In the genomic region with DNA sequence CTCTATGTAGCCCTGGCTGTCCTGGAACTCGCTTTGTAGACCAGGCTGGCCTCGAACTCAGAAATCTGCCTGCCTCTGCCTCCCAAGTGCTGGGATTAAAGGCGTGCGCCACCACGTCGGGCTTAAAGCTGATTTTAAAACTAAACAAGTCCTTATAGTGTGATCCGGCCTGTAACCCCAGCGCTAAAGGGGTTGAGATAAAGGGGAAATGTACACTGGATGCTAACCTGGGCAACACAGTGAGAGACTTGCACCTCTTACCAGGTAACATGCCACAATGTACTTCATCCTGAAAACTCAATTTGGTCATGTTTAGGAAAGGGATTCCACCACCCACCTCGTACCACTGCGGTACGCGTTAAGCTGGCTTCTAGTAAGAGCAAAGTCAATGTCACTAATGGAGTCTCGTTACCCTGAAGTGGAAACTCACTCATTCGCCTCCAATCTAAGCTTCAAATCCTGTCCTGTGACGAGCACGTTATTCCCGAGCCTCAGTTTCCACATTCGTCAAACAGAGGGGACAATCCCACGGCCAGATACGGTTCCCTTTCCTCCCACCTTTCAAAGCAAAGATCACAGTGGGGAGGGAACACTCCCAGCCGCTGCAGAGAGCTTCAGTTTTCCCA, we compare ENCODE assay signal across 8 mouse cellular contexts. TPM values are rescaled to one million over a fixed set of nuclear protein-coding genes. Genes with fewer than 3 reads are reported as not detected.
DNase-seq lines count a peak whose midpoint lies in the region; ATAC-seq and TF ChIP-seq lines count a peak whose summit lies in the region.

No protein-coding gene starts in this region.

- no peaks in the 10 kb centered on the region for H3K9me3 ChIP-seq in hindbrain, embryonic 12.5 days (replicated peaks)
- H3K9me3 ChIP-seq in midbrain, embryonic 15.5 days: no peaks in the 10 kb centered on the region

- DNase-seq in layer of hippocampus, adult 2 months (ENCODE audit: low spot score in 2 of 2): no peak
- DNase-seq in layer of hippocampus, adult 18-20 months (ENCODE audit: low spot score in 2 of 2): no peak
- no peak for DNase-seq in right cerebral cortex, postnatal 4 days
- no peak for DNase-seq in right cerebral cortex, postnatal 14 days
- DNase-seq in embryo, embryonic 10 days (ENCODE audit: low spot score): no peak

- peak overlapping the region; percentile 78 for H3K4me3 ChIP-seq in layer of hippocampus, adult 2 months
- H3K4me3 ChIP-seq in brown adipose tissue, adult 24 weeks (ENCODE audit: insufficient read depth, low read depth, low read length): peak overlapping the region; percentile 82
- H3K4me3 ChIP-seq in hindbrain, embryonic 12.5 days: peak overlapping the region; percentile 92
- H3K4me3 ChIP-seq in midbrain, embryonic 15.5 days: peak overlapping the region; percentile 58

- peak overlapping the region; percentile 85 for H3K4me2 ChIP-seq in hindbrain, embryonic 12.5 days (replicated peaks)
- H3K4me2 ChIP-seq in midbrain, embryonic 15.5 days: peak overlapping the region; percentile 69

- H3K4me1 ChIP-seq in brown adipose tissue, adult 24 weeks (ENCODE audit: control insufficient read depth, insufficient read depth, insufficient read length, low read length): peaks cover 29% of the 10 kb centered on the region
- peaks cover 46% of the 10 kb centered on the region for H3K4me1 ChIP-seq in hindbrain, embryonic 12.5 days
- peaks cover 52% of the 10 kb centered on the region for H3K4me1 ChIP-seq in midbrain, embryonic 15.5 days

- no peak for TF ChIP-seq CTCF in layer of hippocampus, adult 2 months (conservative IDR thresholded peaks at IDR 0.05)

- no peaks in the 10 kb centered on the region for H3K36me3 ChIP-seq in hindbrain, embryonic 12.5 days
- no peaks in the 10 kb centered on the region for H3K36me3 ChIP-seq in midbrain, embryonic 15.5 days (replicated peaks)

- 31% methylated on average over 21 of the region's 21 CpGs for WGBS in hindbrain, embryonic 12.5 days
- WGBS in midbrain, embryonic 15.5 days: 32% methylated on average over 21 of the region's 21 CpGs

- no peak for ATAC-seq in hindbrain, embryonic 12.5 days (ENCODE audit: low FRiP score)
- ATAC-seq in midbrain, embryonic 15.5 days (replicated peaks): 0 out of 2 replicates have a peak, but pooled peaks have one; percentile 12

- H3K27me3 ChIP-seq in hindbrain, embryonic 12.5 days: no peaks in the 10 kb centered on the region
- H3K27me3 ChIP-seq in midbrain, embryonic 15.5 days (replicated peaks): no peaks in the 10 kb centered on the region

- H3K9ac ChIP-seq in hindbrain, embryonic 12.5 days: peak overlapping the region; percentile 95
- H3K9ac ChIP-seq in midbrain, embryonic 15.5 days: peak overlapping the region; percentile 88

- peak overlapping the region; percentile 95 for H3K27ac ChIP-seq in layer of hippocampus, adult 2 months
- peak overlapping the region; percentile 98 for H3K27ac ChIP-seq in brown adipose tissue, adult 24 weeks (replicated peaks; ENCODE audit: low read depth, low read length)
- H3K27ac ChIP-seq in hindbrain, embryonic 12.5 days: peak overlapping the region; percentile 80
- peak overlapping the region; percentile 82 for H3K27ac ChIP-seq in midbrain, embryonic 15.5 days

RNA-seq across cellular contexts. Expression of a gene that starts 0.9 kb away (rescaled TPM):
- total RNA-seq in layer of hippocampus, adult 2 months (2021): 10 to 100 TPM; 94.9 to 97.9 TPM
- total RNA-seq in layer of hippocampus, adult 18-20 months (2021): 100 to 1,000 TPM; 104 to 106 TPM
- 64.1 and 66.0 TPM in 2 replicates for polyA plus RNA-seq in brown adipose tissue, adult 24 weeks (2012; ENCODE audit: insufficient read depth, insufficient read length, missing spikeins)
- 21.4 and 22.7 TPM in 2 replicates for polyA plus RNA-seq in hindbrain, embryonic 12.5 days (2016; fragmentation: Nextera tagmentation; extraction: Ambion mirVana)
- 23.7 and 24.7 TPM in 2 replicates for polyA plus RNA-seq in midbrain, embryonic 15.5 days (2015; fragmentation: Nextera tagmentation; extraction: Ambion mirVana)

RNA-seq across cellular contexts. Expression of a gene that starts 14.0 kb away (rescaled TPM):
- 100 to 1,000 TPM; 472 to 483 TPM for total RNA-seq in layer of hippocampus, adult 2 months (2021)
- total RNA-seq in layer of hippocampus, adult 18-20 months (2021): 100 to 1,000 TPM; 493 to 505 TPM
- polyA plus RNA-seq in brown adipose tissue, adult 24 weeks (2012; ENCODE audit: insufficient read depth, insufficient read length, missing spikeins): 462 and 609 TPM in 2 replicates
- 472 and 473 TPM in 2 replicates for polyA plus RNA-seq in hindbrain, embryonic 12.5 days (2016; fragmentation: Nextera tagmentation; extraction: Ambion mirVana)
- 336 and 343 TPM in 2 replicates for polyA plus RNA-seq in midbrain, embryonic 15.5 days (2015; fragmentation: Nextera tagmentation; extraction: Ambion mirVana)

RNA-seq across cellular contexts. Expression of a gene that starts 29.7 kb away (rescaled TPM):
- 100 to 1,000 TPM; 170 to 175 TPM for total RNA-seq in layer of hippocampus, adult 2 months (2021)
- total RNA-seq in layer of hippocampus, adult 18-20 months (2021): 100 to 1,000 TPM; 156 to 168 TPM
- polyA plus RNA-seq in brown adipose tissue, adult 24 weeks (2012; ENCODE audit: insufficient read depth, insufficient read length, missing spikeins): 6.0 and 9.2 TPM in 2 replicates
- polyA plus RNA-seq in hindbrain, embryonic 12.5 days (2016; fragmentation: Nextera tagmentation; extraction: Ambion mirVana): 16.4 and 16.9 TPM in 2 replicates
- 26.5 and 27.5 TPM in 2 replicates for polyA plus RNA-seq in midbrain, embryonic 15.5 days (2015; fragmentation: Nextera tagmentation; extraction: Ambion mirVana)
